Mouse (Mus musculus) heart, embryonic 14.5 days (tissue): ENCODE data around the gene Pld2. TPM values are rescaled to one million over a fixed set of nuclear protein-coding genes. Genes with fewer than 3 reads are reported as not detected.
A peak's percentile ranks its signal among the peaks of the same experiment; 100 is the strongest.
"Not testable (repeated sequence)": the region's sequence is repeated elsewhere in the genome, so short reads cannot be mapped to it uniquely, and the experiment has no call there.

Experiments
- ATAC-seq: fragments of 200-750 bp; cut with Nextera tagmentation; 2 replicates; pipeline ENCODE4 v1.8.0; 2017; ENCODE audit warnings: low read depth, moderate TSS enrichment; ENCODE audit not compliant: insufficient number of reproducible peaks, insufficient read depth, low FRiP score
- H3K27ac ChIP-seq, 2 experiments: fragments of 200-500 bp in 1 of 2; fragments of 300-500 bp in 1 of 2; sonication (generic) in 1 of 2; replicated peaks in 1 of 2; 2 replicates each; pipeline ENCODE4 v1.5.1; 2012 to 2014; ENCODE audit warnings: low read depth in 2 of 2, low read length in 2 of 2, control low read depth in 1 of 2, mild to moderate bottlenecking in 1 of 2, mixed read lengths in 1 of 2; ENCODE audit not compliant: control insufficient read depth in 1 of 2, insufficient read depth in 1 of 2
- H3K27me3 ChIP-seq: fragments of 300-500 bp; sonication (generic); 2 replicates; pipeline ENCODE4 v1.6.1; 2014; ENCODE audit warnings: mild to moderate bottlenecking, low read length, control low read depth; ENCODE audit not compliant: control insufficient read depth, insufficient read depth
- H3K36me3 ChIP-seq: fragments of 300-500 bp; sonication (generic); 2 replicates; pipeline ENCODE4 v1.6.1; 2014; ENCODE audit warnings: mild to moderate bottlenecking, control low read depth, low read length, mixed read lengths; ENCODE audit not compliant: control insufficient read depth, insufficient read depth
- H3K4me1 ChIP-seq, 2 experiments: fragments of 200-500 bp in 1 of 2; fragments of 300-500 bp in 1 of 2; sonication (generic) in 1 of 2; 2 replicates each; pipeline ENCODE4 v1.6.1; 2012 to 2014; ENCODE audit warnings: low read length in 2 of 2, control low read depth in 1 of 2, mixed read lengths in 1 of 2; ENCODE audit not compliant: control insufficient read depth in 2 of 2, insufficient read depth in 2 of 2
- H3K4me2 ChIP-seq: fragments of 300-500 bp; sonication (generic); 2 replicates; pipeline ENCODE4 v1.6.1; 2014; ENCODE audit warnings: mild to moderate bottlenecking, low read length
- H3K4me3 ChIP-seq, 2 experiments: fragments of 200-500 bp in 1 of 2; fragments of 300-500 bp in 1 of 2; sonication (generic) in 1 of 2; 2 replicates each; pipeline ENCODE4 v1.5.1; 2012 to 2014; ENCODE audit warnings: low read length in 2 of 2, mild to moderate bottlenecking in 2 of 2, control low read depth in 1 of 2, low read depth in 1 of 2, moderate library complexity in 1 of 2; ENCODE audit not compliant: control insufficient read depth in 1 of 2, insufficient read depth in 1 of 2
- H3K9ac ChIP-seq: fragments of 300-500 bp; sonication (generic); 2 replicates; pipeline ENCODE4 v1.6.1; 2014; ENCODE audit warnings: mild to moderate bottlenecking, low read length
- H3K9me3 ChIP-seq: fragments of 300-500 bp; sonication (generic); 2 replicates; pipeline ENCODE4 v1.6.1; 2016; ENCODE audit warnings: low read length, control low read depth; ENCODE audit not compliant: control insufficient read depth
- WGBS: fragments of 180-500 bp; shearing (Covaris S2); extraction: QIAGEN DNeasy Blood & Tissue Kit; methylation state at CpG from one replicate; pipeline ENCODE4 v1.1.7; 2014; 5-methylcytosine and 5-hydroxymethylcytosine counted together
- polyA plus RNA-seq: library from polyadenylated mRNA; unstranded; fragments of >200 nt; fragmentation: Nextera tagmentation; extraction: Ambion mirVana; gene quantifications from 2 replicates; pipeline ENCODE4 v1.2.1, GENCODE M21; 2014

The Pld2 gene
- polyA plus RNA-seq, 1 experiment from 2014 or later = 11.1 TPM

- no peak for ATAC-seq
- WGBS = 3% methylated on average over 25 of the region's 25 CpGs
- Histone ChIP-seq H3K4me3 (peak overlapping the region; percentile 70 to 78), H3K36me3 (no peaks in the 10 kb centered on the region), H3K9me3 (no peaks in the 10 kb centered on the region), H3K27me3 (no peaks in the 10 kb centered on the region), H3K9ac (peak overlapping the region; percentile 94), H3K4me2 (peak overlapping the region; percentile 90), H3K27ac (peak overlapping the region; percentile 36 to 69), H3K4me1 (peaks cover 3 to 24% of the 10 kb centered on the region in 2 experiments; a peak in 3 of 4 replicates)
Observed at GRCm38 (mm10) chr11:70563470-70564275, 23.8 kb downstream of the Pld2 start.

- 40% methylated on average over 4 of the region's 4 CpGs for WGBS
- H3K27ac ChIP-seq = 0 out of 4 replicates have a peak overlapping the region, but pooled peaks of 1 of the 2 experiments have one; percentile 69
- no peak for ATAC-seq
Observed at GRCm38 (mm10) chr11:70564276-70564873, 24.5 kb downstream of the Pld2 start.

GRCm38 (mm10) chr11:70566586-70566985 is 26.7 kb downstream of the Pld2 start:
- 69% methylated on average over 7 of the region's 7 CpGs for WGBS

More at GRCm38 (mm10) chr11:70564276-70564873, 24.5 kb downstream of the Pld2 start:
- Histone ChIP-seq H3K9ac (no peak overlapping the region), H3K27me3 (no peaks in the 10 kb centered on the region), H3K4me3 (peak overlapping the region in 1 of 2 experiments; percentile 70; a peak in 2 of 4 replicates), H3K4me1 (peaks cover 3 to 24% of the 10 kb centered on the region in 2 experiments; a peak in 3 of 4 replicates), H3K9me3 (no peaks in the 10 kb centered on the region), H3K36me3 (no peaks in the 10 kb centered on the region), H3K4me2 (peak overlapping the region; percentile 90)

GRCm38 (mm10) chr11:70570614-70571013 is 30.8 kb downstream of the Pld2 start:
- WGBS = 37% methylated on average over 1 of the region's 1 CpGs
- H3K9me3 ChIP-seq, ATAC-seq, H3K27ac ChIP-seq, H3K4me2 ChIP-seq, H3K27me3 ChIP-seq, H3K9ac ChIP-seq, H3K4me3 ChIP-seq, H3K36me3 ChIP-seq: not testable (repeated sequence)
- peaks cover 3 to 17% of the 10 kb centered on the region in 2 experiments for H3K4me1 ChIP-seq

More at GRCm38 (mm10) chr11:70566586-70566985, 26.7 kb downstream of the Pld2 start:
- Histone ChIP-seq H3K27me3 (no peaks in the 10 kb centered on the region), H3K4me3 (no peak overlapping the region), H3K36me3 (no peaks in the 10 kb centered on the region), H3K9me3 (no peaks in the 10 kb centered on the region), H3K9ac (no peak overlapping the region; the same call in 1 of the 2 replicates), H3K4me1 (peaks cover 3 to 27% of the 10 kb centered on the region in 2 experiments; a peak in 3 of 4 replicates), H3K27ac (no peak overlapping the region), H3K4me2 (no peak overlapping the region)
- ATAC-seq = no peak

- 87% methylated on average over 1 of the region's 1 CpGs for WGBS
- Histone ChIP-seq H3K9ac (no peak overlapping the region), H3K27ac (no peak overlapping the region), H3K4me3 (no peak overlapping the region), H3K4me2 (no peak overlapping the region), H3K36me3 (no peaks in the 10 kb centered on the region), H3K4me1 (peaks cover 3 to 14% of the 10 kb centered on the region in 2 experiments), H3K27me3 (no peaks in the 10 kb centered on the region), H3K9me3 (no peaks in the 10 kb centered on the region)
- ATAC-seq = no peak
Observed at GRCm38 (mm10) chr11:70571641-70572040, 31.8 kb downstream of the Pld2 start.

- Histone ChIP-seq H3K4me1 (peaks cover 3 to 10% of the 10 kb centered on the region in 2 experiments), H3K9ac (no peak overlapping the region), H3K4me3 (no peak overlapping the region), H3K4me2 (no peak overlapping the region), H3K27me3 (no peaks in the 10 kb centered on the region), H3K27ac (no peak overlapping the region), H3K36me3 (no peaks in the 10 kb centered on the region), H3K9me3 (no peaks in the 10 kb centered on the region)
- no peak for ATAC-seq
- 57% methylated on average over 5 of the region's 5 CpGs for WGBS
Observed at GRCm38 (mm10) chr11:70572348-70572902, 32.6 kb downstream of the Pld2 start.

- Histone ChIP-seq H3K27me3 (no peaks in the 10 kb centered on the region), H3K4me2 (no peak overlapping the region), H3K27ac (no peak overlapping the region), H3K9me3 (no peaks in the 10 kb centered on the region), H3K36me3 (no peaks in the 10 kb centered on the region), H3K4me1 (peaks cover 3 to 10% of the 10 kb centered on the region in 2 experiments), H3K4me3 (no peak overlapping the region), H3K9ac (no peak overlapping the region)
- WGBS = 79% methylated on average over 6 of the region's 6 CpGs
- no peak for ATAC-seq
Observed at GRCm38 (mm10) chr11:70573872-70574271, 34.0 kb downstream of the Pld2 start.
